Mouse (Mus musculus) bone marrow, adult 2 months (tissue): ENCODE results near the gene Ints5.

Experiments used
- CTCF ChIP-seq: fragments of 200-500 bp; IDR thresholded peaks from 2 replicates; pipeline ENCODE4 v1.5.1; 2011; ENCODE audit warnings: low read length, control low read depth; ENCODE audit not compliant: control insufficient read depth, insufficient read depth
- POLR2A ChIP-seq: fragments of 200-500 bp; IDR thresholded peaks from 2 replicates; pipeline ENCODE4 v1.6.1; 2011; ENCODE audit warnings: low read depth, mild to moderate bottlenecking, control low read depth, low read length, borderline replicate concordance; ENCODE audit not compliant: control insufficient read depth

DNA sequence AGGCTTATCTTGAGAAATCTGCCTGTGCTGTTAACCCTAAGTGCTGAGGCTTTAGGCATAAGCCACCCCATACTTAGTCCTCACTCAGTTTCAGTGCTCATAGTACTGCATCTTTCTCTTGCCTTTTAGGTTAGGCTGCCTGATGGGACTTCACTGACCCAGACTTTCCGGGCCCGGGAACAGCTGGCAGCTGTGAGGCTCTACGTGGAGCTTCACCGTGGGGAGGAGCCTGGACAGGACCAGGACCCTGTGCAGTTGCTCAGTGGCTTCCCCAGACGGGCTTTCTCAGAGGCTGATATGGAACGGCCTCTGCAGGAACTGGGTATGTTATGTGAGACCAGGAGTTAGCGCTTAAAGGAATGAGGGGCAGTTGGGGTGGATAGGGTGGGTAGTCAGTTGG is 17.8 kb upstream of the Ints5 start:
- TF ChIP-seq CTCF (no peak), POLR2A (no peak)
